Mouse (Mus musculus): Measurements from ENCODE around the gene Stat6. TPM values are rescaled to one million over a fixed set of nuclear protein-coding genes. Genes with fewer than 3 reads are reported as not detected.

Gene Stat6
- polyA plus RNA-seq, 1 experiment from 2014 or later = 4.3 TPM

DNA sequence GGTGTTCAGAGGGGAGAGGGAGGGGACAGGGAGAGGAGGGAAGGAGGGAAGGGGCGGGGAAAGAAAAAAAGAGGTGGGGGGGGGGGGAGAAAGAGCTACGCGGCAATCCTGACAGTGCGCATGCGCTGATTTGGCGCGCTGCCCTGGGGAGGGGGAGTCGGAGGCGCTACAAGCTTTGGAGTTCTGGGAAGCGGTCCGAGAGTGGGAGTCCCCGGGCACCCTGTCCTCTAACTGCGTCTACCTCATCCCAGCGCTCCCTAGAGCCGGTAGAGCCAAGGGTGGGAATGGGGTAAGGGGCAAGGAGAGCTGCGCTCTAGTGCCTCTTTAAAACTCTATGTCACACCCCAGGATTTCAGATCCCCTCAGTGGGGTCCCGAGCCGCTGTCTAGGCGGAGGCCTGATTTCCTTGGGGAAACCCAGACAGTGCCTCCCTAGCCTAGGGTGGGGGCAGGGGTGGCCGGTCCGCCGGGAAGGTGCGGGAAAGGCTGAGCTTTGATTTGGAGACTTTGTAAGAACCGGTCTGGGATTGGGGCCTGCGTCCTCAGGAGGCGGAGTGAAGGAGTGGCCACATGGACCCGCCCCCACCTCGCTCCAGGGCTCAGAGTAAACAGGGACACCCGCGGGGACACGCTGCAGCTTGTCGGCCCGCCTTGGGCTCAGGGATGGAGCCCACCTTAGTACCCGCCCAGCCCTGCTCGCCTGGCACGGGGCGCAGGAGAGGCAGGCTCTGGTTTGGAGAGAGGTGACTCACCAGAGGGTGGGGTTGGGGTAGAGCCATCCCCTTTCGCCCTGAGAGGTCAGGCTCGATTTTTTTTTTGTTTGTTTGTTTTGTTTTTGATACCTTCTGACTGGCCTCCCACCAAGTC, 21.4 kb upstream of the Stat6 start:
- Histone ChIP-seq H3K27ac (ENCODE audit: low read length) (peak overlapping the region; percentile 90), H3K36me3 (ENCODE audit: control insufficient read depth, insufficient read depth) (no peaks in the 10 kb centered on the region), H3K4me3 (replicated peaks; ENCODE audit: low read length) (peak overlapping the region; percentile 93), H3K4me1 (replicated peaks; ENCODE audit: control insufficient read depth, insufficient read depth, low read length) (peaks cover 40% of the 10 kb centered on the region), H3K9me3 (ENCODE audit: control insufficient read depth, low read length) (no peaks in the 10 kb centered on the region), H3K27me3 (replicated peaks; ENCODE audit: control insufficient read depth, insufficient read depth, low read length) (no peaks in the 10 kb centered on the region), H3K4me2 (ENCODE audit: low read length) (peak overlapping the region; percentile 95), H3K9ac (replicated peaks; ENCODE audit: low read depth, low read length) (peak overlapping the region; percentile 63)
- 0% methylated on average over 39 of the region's 39 CpGs for WGBS
- ATAC-seq = peak; percentile 83

DNA sequence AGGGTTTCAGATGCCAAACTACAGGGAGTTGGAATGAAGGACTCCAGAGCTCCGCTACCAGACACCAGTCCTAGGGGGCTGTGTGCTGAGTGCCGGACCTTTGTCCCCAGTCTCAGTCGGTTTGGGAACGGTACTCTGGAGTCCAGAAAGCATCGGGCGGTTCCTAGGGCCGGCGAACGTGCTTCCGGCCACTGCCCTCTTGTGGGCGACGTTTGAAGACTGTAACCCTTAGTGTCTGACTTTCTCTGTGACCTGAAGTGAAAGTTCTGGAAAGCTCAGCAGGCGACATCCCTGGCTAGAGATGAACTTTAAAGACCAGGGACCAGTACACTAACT, 20.8 kb upstream of the Stat6 start:
- peak overlapping the region; percentile 95 for H3K4me2 ChIP-seq (ENCODE audit: low read length)
- H3K9me3 ChIP-seq (ENCODE audit: control insufficient read depth, low read length) = no peaks in the 10 kb centered on the region
- ATAC-seq = no peak
- peak overlapping the region; percentile 63 for H3K9ac ChIP-seq (replicated peaks; ENCODE audit: low read depth, low read length)
- no peaks in the 10 kb centered on the region for H3K36me3 ChIP-seq (ENCODE audit: control insufficient read depth, insufficient read depth)
- no peaks in the 10 kb centered on the region for H3K27me3 ChIP-seq (replicated peaks; ENCODE audit: control insufficient read depth, insufficient read depth, low read length)
- H3K27ac ChIP-seq (ENCODE audit: low read length) = peak overlapping the region; percentile 88
- peak overlapping the region; percentile 93 for H3K4me3 ChIP-seq (replicated peaks; ENCODE audit: low read length)
- WGBS = under 1% methylated on average over 13 of the region's 13 CpGs
- peaks cover 34% of the 10 kb centered on the region for H3K4me1 ChIP-seq (replicated peaks; ENCODE audit: control insufficient read depth, insufficient read depth, low read length)

DNA sequence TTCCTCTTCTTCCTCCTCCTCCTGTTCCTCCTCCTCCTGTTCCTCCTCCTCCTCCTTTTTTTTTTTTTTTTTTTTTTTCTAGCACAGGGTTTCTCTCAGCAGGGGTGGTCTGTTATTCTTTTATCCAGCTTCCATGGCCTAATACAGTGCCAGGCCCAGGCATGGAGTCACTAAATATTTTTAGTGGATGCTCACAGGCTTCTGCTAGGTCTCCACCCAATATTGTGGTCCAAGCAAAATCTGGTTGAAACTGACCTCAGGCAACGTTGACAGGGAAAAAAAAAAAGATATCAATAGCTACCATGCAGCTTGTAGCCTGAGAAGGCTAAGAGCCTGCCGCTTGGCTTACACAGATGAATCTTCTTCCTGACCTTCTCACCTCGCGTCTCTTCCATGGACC, 20.1 kb upstream of the Stat6 start:
- no peak overlapping the region for H3K4me2 ChIP-seq (ENCODE audit: low read length)

DNA sequence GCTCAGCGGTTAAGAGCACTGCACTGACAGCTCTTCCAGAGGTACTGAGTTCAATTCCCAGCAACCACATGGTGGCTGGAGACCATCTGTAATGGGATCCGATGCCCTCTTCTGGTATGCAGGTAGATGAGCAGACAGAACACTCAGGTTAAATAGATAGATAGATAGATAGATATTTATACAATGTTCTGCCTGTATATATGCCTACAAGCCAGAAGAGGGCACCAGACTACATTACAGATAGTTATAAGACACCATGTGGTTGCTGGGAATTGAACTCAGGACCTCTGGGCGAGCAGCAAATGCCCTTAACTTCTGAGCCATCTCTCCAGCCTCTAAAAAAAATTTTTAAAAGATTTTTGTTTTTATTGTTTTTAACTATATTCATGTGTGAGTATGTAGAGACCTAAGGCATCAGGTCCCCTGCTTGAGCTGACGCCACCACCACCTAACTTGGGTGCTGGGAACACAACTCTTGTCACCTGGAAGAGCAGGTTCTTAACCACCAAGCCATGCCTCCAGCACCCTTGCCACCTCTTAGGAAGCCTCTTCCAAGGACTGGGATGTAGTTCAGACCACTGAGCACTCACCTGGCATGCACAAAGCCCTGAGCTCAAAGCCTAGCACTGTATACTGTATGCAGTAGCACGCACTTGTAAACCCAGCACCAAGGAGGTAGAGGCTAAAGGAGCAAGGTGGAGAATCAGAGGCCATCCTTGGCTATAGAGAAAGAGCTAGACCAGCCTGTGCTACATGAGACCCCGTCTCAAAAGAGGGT, 19.2 kb upstream of the Stat6 start:
- WGBS = 92% methylated on average over 6 of the region's 6 CpGs
- H3K27me3 ChIP-seq (replicated peaks; ENCODE audit: control insufficient read depth, insufficient read depth, low read length) = no peaks in the 10 kb centered on the region
- no peak overlapping the region for H3K9ac ChIP-seq (replicated peaks; ENCODE audit: low read depth, low read length)
- no peak for ATAC-seq
- H3K27ac ChIP-seq (ENCODE audit: low read length) = no peak overlapping the region
- H3K4me1 ChIP-seq (replicated peaks; ENCODE audit: control insufficient read depth, insufficient read depth, low read length) = peaks cover 18% of the 10 kb centered on the region
- no peak overlapping the region for H3K4me2 ChIP-seq (ENCODE audit: low read length)
- no peaks in the 10 kb centered on the region for H3K36me3 ChIP-seq (ENCODE audit: control insufficient read depth, insufficient read depth)
- H3K9me3 ChIP-seq (ENCODE audit: control insufficient read depth, low read length) = no peaks in the 10 kb centered on the region
- no peak overlapping the region for H3K4me3 ChIP-seq (replicated peaks; ENCODE audit: low read length)

More for the DNA sequence above, 20.1 kb upstream of the Stat6 start:
- 63% methylated on average over 4 of the region's 4 CpGs for WGBS
- no peak for ATAC-seq
- no peak overlapping the region for H3K9ac ChIP-seq (replicated peaks; ENCODE audit: low read depth, low read length)
- H3K27ac ChIP-seq (ENCODE audit: low read length) = no peak overlapping the region
- H3K27me3 ChIP-seq (replicated peaks; ENCODE audit: control insufficient read depth, insufficient read depth, low read length) = no peaks in the 10 kb centered on the region
- H3K36me3 ChIP-seq (ENCODE audit: control insufficient read depth, insufficient read depth) = no peaks in the 10 kb centered on the region
- peaks cover 28% of the 10 kb centered on the region for H3K4me1 ChIP-seq (replicated peaks; ENCODE audit: control insufficient read depth, insufficient read depth, low read length)
- no peaks in the 10 kb centered on the region for H3K9me3 ChIP-seq (ENCODE audit: control insufficient read depth, low read length)
- H3K4me3 ChIP-seq (replicated peaks; ENCODE audit: low read length) = no peak overlapping the region

DNA sequence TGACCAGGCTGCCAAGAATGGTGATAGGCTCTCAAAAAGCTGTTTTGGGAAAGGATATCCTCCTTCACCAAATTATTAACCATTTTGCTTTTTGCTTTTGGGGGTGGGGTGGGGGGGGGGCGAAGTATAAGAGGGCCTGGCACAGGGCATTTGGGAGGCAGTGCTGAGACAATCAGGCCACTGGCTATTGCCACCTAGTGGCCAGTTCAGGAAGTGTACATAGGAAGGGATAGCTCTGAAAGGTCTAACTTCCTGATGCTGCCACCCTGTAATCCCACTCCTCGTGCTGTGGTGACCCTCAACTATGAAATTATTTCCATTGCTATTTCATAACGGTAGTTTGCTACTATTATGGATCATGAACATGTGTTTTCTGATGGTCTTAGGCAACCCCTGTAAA, 16.4 kb upstream of the Stat6 start:
- no peaks in the 10 kb centered on the region for H3K9me3 ChIP-seq (ENCODE audit: control insufficient read depth, low read length)
- no peak overlapping the region for H3K4me3 ChIP-seq (replicated peaks; ENCODE audit: low read length)
- no peak overlapping the region for H3K27ac ChIP-seq (ENCODE audit: low read length)
- H3K27me3 ChIP-seq (replicated peaks; ENCODE audit: control insufficient read depth, insufficient read depth, low read length) = no peaks in the 10 kb centered on the region
- 90% methylated on average over 3 of the region's 3 CpGs for WGBS
- H3K4me2 ChIP-seq (ENCODE audit: low read length) = no peak overlapping the region
- H3K9ac ChIP-seq (replicated peaks; ENCODE audit: low read depth, low read length) = no peak overlapping the region
- ATAC-seq = no peak
- H3K4me1 ChIP-seq (replicated peaks; ENCODE audit: control insufficient read depth, insufficient read depth, low read length) = peaks cover 9% of the 10 kb centered on the region
- H3K36me3 ChIP-seq (ENCODE audit: control insufficient read depth, insufficient read depth) = no peaks in the 10 kb centered on the region

DNA sequence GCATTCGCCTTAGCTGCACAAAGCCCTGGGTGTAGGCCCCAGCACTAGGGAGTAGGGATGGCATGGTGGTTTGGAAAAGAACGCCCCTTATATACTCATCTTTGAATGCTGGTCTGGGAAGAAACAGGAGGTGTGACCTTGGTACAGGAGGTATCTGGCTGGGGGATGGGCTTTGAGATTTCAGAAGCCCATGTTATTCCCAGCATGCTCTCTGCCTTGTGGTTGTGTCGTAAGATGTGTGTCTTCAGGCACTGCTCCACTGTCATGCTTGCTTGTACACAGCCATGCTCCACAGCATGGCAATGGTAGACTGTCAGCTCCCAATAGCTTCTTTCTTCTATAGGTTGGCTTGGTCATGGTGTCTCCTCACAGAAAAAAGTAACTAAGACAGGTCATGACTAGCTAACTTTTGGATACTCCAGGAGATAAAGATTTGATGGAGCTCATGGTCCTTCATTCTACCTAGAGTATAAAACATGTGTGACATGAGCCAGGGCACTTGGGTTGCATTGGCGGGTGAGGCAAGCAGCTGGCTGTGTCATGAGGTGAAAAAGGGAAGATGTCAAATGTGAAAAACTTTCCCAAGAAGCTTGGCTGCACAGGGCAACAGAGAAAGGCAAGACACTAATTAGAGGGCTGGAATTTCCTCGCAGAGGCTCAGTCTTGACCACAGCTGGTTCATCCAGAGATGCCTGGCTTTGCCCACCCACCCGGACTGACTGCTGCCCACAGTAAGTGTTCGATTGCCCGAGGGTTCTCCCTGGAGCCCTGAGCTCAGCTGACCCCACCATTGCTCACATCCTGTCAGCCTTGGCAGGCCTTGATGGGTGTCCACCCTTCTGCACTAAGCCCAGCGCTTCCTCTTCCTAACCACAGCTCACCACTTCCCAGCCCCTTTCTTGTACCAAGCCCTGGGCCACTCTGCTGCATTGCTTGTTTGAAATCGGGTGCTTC, 11.2 kb upstream of the Stat6 start:
- Histone ChIP-seq H3K4me2 (ENCODE audit: low read length) (no peak overlapping the region), H3K27ac (ENCODE audit: low read length) (no peak overlapping the region), H3K9ac (replicated peaks; ENCODE audit: low read depth, low read length) (no peak overlapping the region), H3K27me3 (replicated peaks; ENCODE audit: control insufficient read depth, insufficient read depth, low read length) (no peaks in the 10 kb centered on the region), H3K4me3 (replicated peaks; ENCODE audit: low read length) (no peak overlapping the region), H3K36me3 (ENCODE audit: control insufficient read depth, insufficient read depth) (no peaks in the 10 kb centered on the region), H3K4me1 (replicated peaks; ENCODE audit: control insufficient read depth, insufficient read depth, low read length) (no peaks in the 10 kb centered on the region), H3K9me3 (ENCODE audit: control insufficient read depth, low read length) (no peaks in the 10 kb centered on the region)
- WGBS = 89% methylated on average over 10 of the region's 10 CpGs
- no peak for ATAC-seq

DNA sequence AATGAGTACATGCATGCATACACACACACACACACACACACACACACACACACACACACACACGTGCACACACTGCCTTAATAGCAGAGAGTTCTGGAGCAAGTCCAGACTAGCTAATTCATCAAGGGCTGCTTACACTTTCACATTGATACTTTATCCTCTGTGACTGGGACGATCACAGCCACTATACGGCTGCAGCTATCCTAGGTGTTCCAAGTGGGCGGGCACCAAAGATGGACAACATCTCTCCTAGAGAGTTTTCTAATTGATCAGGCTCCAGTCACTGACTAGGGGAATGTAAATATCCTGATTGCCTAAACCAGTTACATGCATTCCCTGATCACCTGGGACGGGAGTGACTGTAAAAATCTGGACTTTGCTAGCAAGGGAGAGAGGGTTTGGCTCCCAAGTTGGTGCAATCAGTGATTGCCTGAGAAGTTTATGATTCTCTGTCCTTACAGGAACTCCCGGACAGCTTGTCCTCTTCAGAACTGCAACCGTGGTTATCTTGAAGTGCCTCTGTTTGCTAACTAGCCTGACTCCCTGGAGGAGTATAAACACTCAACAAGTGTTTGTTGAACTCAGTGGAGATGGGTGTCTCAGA, 10.0 kb upstream of the Stat6 start:
- Histone ChIP-seq H3K4me2 (ENCODE audit: low read length) (no peak overlapping the region), H3K4me3 (replicated peaks; ENCODE audit: low read length) (no peak overlapping the region), H3K36me3 (ENCODE audit: control insufficient read depth, insufficient read depth) (no peaks in the 10 kb centered on the region), H3K27ac (ENCODE audit: low read length) (no peak overlapping the region), H3K9me3 (ENCODE audit: control insufficient read depth, low read length) (no peaks in the 10 kb centered on the region), H3K9ac (replicated peaks; ENCODE audit: low read depth, low read length) (no peak overlapping the region), H3K27me3 (replicated peaks; ENCODE audit: control insufficient read depth, insufficient read depth, low read length) (no peaks in the 10 kb centered on the region), H3K4me1 (replicated peaks; ENCODE audit: control insufficient read depth, insufficient read depth, low read length) (no peaks in the 10 kb centered on the region)
- no peak for ATAC-seq
- WGBS = 77% methylated on average over 7 of the region's 7 CpGs

DNA sequence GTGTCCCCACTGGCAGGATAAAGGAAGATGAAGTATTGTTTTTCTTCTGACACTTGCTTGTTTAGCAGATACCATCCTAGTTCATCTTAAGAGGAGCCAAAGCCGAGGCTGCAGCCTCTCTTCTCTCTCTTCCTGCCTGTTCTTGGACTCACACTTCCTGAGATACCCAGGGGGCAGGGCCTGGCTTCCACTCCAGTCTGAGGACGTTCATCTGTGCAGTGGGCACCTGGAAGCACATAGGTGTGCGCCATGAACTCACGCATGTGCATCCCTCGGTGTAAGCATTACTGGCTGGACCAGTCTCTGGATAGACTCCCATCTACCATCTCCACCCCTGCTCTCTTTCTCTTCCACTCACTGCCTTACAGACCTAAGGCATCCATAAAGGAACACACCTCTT, 2.4 kb upstream of the Stat6 start:
- H3K27me3 ChIP-seq (replicated peaks; ENCODE audit: control insufficient read depth, insufficient read depth, low read length) = peaks cover 23% of the 10 kb centered on the region; the same call in 1 of the 2 replicates
- H3K36me3 ChIP-seq (ENCODE audit: control insufficient read depth, insufficient read depth) = no peaks in the 10 kb centered on the region
- ATAC-seq = no peak
- H3K4me1 ChIP-seq (replicated peaks; ENCODE audit: control insufficient read depth, insufficient read depth, low read length) = peaks cover 18% of the 10 kb centered on the region
- no peaks in the 10 kb centered on the region for H3K9me3 ChIP-seq (ENCODE audit: control insufficient read depth, low read length)
- no peak overlapping the region for H3K4me2 ChIP-seq (ENCODE audit: low read length)
- WGBS = 74% methylated on average over 5 of the region's 5 CpGs
- no peak overlapping the region for H3K9ac ChIP-seq (replicated peaks; ENCODE audit: low read depth, low read length)
- no peak overlapping the region for H3K27ac ChIP-seq (ENCODE audit: low read length)
- H3K4me3 ChIP-seq (replicated peaks; ENCODE audit: low read length) = no peak overlapping the region
